Mouse (Mus musculus) erythroblast, embryonic 14.5 days (primary cell): ENCODE results near the gene Mafb.

Experiments used
- GATA1 ChIP-seq: IDR thresholded peaks from 2 replicates; pipeline ENCODE4 v1.6.1; 2012; ENCODE audit warnings: low read length, inconsistent platforms, mixed read lengths
- TAL1 ChIP-seq: IDR thresholded peaks from 3 replicates; pipeline ENCODE4 v1.6.1; 2012; ENCODE audit warnings: low read length, inconsistent platforms, mixed read lengths

DNA sequence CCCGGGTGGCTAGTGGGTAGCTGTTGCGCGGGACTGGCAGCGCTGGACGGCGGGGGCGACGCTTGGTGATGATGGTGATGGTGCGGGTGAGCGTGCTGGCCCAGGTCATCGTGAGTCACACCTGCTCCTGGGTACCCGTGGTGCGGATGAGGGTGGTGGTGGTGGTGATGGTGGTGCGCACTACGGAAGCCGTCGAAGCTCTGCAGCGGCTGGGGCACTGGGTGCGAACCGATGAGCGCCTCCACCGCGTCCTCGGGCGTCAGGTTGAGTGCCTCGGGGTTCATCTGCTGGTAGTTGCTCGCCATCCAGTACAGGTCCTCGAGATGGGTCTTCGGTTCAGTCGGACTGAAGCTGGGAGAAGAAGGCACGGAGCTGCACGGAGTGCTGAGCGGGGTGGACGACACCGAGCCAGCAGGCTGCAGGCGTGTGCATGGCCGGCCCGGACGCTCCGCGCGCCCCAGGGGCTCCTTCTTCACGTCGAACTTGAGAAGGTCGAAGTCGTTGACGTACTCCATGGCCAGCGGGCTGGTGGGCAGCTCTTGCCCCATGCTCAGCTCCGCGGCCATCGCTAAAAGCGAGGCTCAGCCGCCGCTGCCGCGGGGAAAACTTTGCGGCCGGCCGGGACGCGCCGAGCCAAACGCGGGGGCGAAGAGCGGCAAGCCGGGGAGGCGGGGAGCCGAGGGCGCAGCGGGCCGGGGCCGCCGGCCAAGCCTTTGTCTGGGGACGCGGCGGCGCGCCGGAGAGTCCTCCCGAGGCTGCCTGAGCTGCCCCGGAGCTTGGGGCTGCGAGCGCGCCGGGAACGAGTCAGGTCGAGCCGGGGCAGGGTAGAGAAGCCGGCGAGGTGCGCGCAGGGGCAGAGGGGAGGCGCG, 520 bp downstream of the Mafb start:
- TF ChIP-seq GATA1 (no peak), TAL1 (no peak)
